Mouse (Mus musculus): Measurements from ENCODE around the gene Olfr1418. TPM values are rescaled to one million over a fixed set of nuclear protein-coding genes. Genes with fewer than 3 reads are reported as not detected.
"Not testable (repeated sequence)": the region's sequence is repeated elsewhere in the genome, so short reads cannot be mapped to it uniquely, and the experiment has no call there.

Olfr1418 gene
- not detected in 2 replicates for polyA plus RNA-seq (2015; fragmentation: Nextera tagmentation; extraction: Ambion mirVana)

DNA sequence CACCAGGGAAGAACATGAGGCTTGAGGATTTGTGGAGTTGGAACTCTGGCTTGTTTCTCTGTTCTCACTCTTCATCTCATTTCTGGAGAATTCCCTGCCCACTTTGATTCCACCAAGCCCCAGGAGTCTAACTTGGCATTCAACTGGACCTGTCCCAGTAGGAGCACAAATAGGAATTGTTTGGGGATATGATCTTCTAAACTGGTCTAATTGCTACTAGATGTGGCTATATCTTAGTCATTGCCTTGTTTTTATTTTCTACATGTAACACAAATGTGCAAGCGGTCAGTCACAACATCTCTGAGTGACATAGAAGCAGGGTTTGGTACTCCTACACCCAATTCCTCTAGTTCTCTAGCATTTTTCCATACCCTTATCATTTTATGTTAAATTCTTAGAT, at the start of gene Olfr1418:
TSS of gene Olfr1418 (minus strand) at position 101 of the 400 bp plus-strand sequence.
- Histone ChIP-seq H3K4me1 (ENCODE audit: insufficient read depth) (no peaks in the 10 kb centered on the region), H3K9ac (replicated peaks) (no peak within 1 kb of the TSS), H3K4me2 (ENCODE audit: low read depth, low read length) (no peak within 1 kb of the TSS), H3K36me3 (replicated peaks; ENCODE audit: insufficient read depth, low read length) (no peaks in the 10 kb centered on the region), H3K4me3 (ENCODE audit: low read depth, low read length) (no peak within 1 kb of the TSS), H3K27me3 (ENCODE audit: insufficient read depth, low read length) (no peaks in the 10 kb centered on the region), H3K9me3 (ENCODE audit: low read length) (no peaks in the 10 kb centered on the region), H3K27ac (ENCODE audit: low read depth) (no peak within 1 kb of the TSS)
- WGBS (ENCODE audit: insufficient replicate concordance) = 78% methylated on average over 1 of the region's 1 CpGs
- TF ChIP-seq EP300 (IDR thresholded peaks at IDR 0.05; ENCODE audit: low read depth) = no peak
- TF ChIP-seq CTCF (IDR thresholded peaks at IDR 0.05; ENCODE audit: low read depth) = no peak
- DNase-seq (no peak), ATAC-seq (no peak)

DNA sequence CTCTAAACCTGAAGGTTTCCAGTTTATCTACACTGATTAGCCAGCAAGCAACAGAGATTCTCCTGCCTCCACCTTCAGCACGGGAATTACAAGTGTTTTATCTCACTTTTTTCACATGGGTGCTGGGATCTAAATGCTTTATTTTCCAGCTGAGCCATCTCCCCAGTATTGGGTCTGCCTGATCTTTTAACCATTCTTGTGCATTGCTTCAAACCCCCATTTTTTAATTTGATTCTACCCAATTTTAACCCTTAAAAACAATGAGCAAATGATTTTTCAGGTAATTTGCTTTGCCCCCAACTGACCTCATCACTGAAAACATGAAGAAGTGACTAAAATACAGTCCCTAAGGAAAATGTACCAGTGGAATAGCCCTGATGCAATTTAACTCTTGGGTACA, 25.4 kb upstream of the Olfr1418 start, which contains the start of gene Olfr1420:
TSS of gene Olfr1420 (plus strand) at position 301 of the 400 bp plus-strand sequence.
- TF ChIP-seq EP300 (IDR thresholded peaks at IDR 0.05; ENCODE audit: low read depth) = no peak
- TF ChIP-seq CTCF (IDR thresholded peaks at IDR 0.05; ENCODE audit: low read depth) = no peak
- ATAC-seq = no peak
- H3K4me2 ChIP-seq (ENCODE audit: low read depth, low read length) = no peak within 1 kb of the TSS

DNA sequence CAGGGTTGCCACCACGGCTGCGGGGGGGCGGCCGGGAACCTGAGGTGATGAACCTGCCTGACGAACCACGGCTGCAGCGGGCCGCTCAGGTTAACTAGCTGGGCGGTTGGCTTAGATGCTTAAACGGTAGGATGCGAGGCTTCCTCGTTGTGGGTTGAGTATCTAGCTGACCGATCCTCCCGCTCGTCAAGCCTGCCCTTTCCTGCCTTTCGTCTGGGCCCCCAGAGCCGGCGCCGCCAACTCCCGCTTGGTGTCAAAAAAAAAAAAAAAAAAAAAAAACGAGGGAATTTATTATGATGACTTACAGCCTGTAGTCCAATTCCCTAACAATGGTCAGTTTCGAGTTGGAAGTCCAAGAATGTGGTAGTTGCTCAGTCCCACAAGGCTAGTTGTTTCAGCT, 17.5 kb upstream of the Olfr1418 start:
- not testable (repeated sequence) for H3K4me2 ChIP-seq (ENCODE audit: low read depth, low read length); ATAC-seq

More for the DNA sequence above, 25.4 kb upstream of the Olfr1418 start, which contains the start of gene Olfr1420:
- H3K27me3 ChIP-seq (ENCODE audit: insufficient read depth, low read length) = no peaks in the 10 kb centered on the region
- no peaks in the 10 kb centered on the region for H3K4me1 ChIP-seq (ENCODE audit: insufficient read depth)
- H3K9ac ChIP-seq (replicated peaks) = no peak within 1 kb of the TSS
- no peaks in the 10 kb centered on the region for H3K9me3 ChIP-seq (ENCODE audit: low read length)
- H3K27ac ChIP-seq (ENCODE audit: low read depth) = no peak within 1 kb of the TSS
- no peaks in the 10 kb centered on the region for H3K36me3 ChIP-seq (replicated peaks; ENCODE audit: insufficient read depth, low read length)
- DNase-seq = no peak
- H3K4me3 ChIP-seq (ENCODE audit: low read depth, low read length) = no peak within 1 kb of the TSS
- WGBS (ENCODE audit: insufficient replicate concordance) = 32% methylated on average over 1 of the region's 1 CpGs

DNA sequence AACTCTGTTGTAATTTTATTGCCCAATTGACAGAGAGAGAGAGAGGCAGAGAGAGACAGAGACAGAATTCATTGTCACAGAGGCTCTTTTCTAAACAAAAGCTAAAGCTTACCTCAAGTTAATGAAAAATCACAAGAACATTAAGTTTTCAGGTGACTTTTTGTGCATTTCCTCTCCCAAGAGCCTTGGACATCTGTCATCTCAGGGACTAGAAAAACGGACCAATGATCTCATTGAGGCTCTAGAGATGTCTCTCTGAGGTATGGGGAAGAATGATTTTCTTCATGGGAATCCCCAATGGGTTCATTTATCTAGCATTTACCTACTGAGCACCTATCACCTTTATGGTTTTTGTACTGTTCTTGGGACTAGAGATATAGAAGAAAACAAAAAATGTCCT, 14.1 kb upstream of the Olfr1418 start, which contains the start of gene Olfr1419:
TSS of gene Olfr1419 (minus strand) at position 101 of the 400 bp plus-strand sequence.
- no peak within 1 kb of the TSS for H3K4me2 ChIP-seq (ENCODE audit: low read depth, low read length)
- DNase-seq (no peak), ATAC-seq (no peak)
- H3K27ac ChIP-seq (ENCODE audit: low read depth) = no peak within 1 kb of the TSS
- no peaks in the 10 kb centered on the region for H3K4me1 ChIP-seq (ENCODE audit: insufficient read depth)
- H3K9me3 ChIP-seq (ENCODE audit: low read length) = no peaks in the 10 kb centered on the region
- H3K9ac ChIP-seq (replicated peaks) = no peak within 1 kb of the TSS
- 21% methylated on average over 1 of the region's 1 CpGs for WGBS (ENCODE audit: insufficient replicate concordance)
- no peak within 1 kb of the TSS for H3K4me3 ChIP-seq (ENCODE audit: low read depth, low read length)
- no peaks in the 10 kb centered on the region for H3K27me3 ChIP-seq (ENCODE audit: insufficient read depth, low read length)
- no peaks in the 10 kb centered on the region for H3K36me3 ChIP-seq (replicated peaks; ENCODE audit: insufficient read depth, low read length)
- TF ChIP-seq EP300 (IDR thresholded peaks at IDR 0.05; ENCODE audit: low read depth) (no peak), CTCF (IDR thresholded peaks at IDR 0.05; ENCODE audit: low read depth) (no peak)

More for the DNA sequence above, 17.5 kb upstream of the Olfr1418 start:
- not testable (repeated sequence) for H3K9me3 ChIP-seq (ENCODE audit: low read length); H3K27me3 ChIP-seq (ENCODE audit: insufficient read depth, low read length); DNase-seq; H3K9ac ChIP-seq (replicated peaks); H3K4me3 ChIP-seq (ENCODE audit: low read depth, low read length); H3K27ac ChIP-seq (ENCODE audit: low read depth); H3K36me3 ChIP-seq (replicated peaks; ENCODE audit: insufficient read depth, low read length); H3K4me1 ChIP-seq (ENCODE audit: insufficient read depth)
- WGBS (ENCODE audit: insufficient replicate concordance) = 62% methylated on average over 20 of the region's 22 CpGs

DNA sequence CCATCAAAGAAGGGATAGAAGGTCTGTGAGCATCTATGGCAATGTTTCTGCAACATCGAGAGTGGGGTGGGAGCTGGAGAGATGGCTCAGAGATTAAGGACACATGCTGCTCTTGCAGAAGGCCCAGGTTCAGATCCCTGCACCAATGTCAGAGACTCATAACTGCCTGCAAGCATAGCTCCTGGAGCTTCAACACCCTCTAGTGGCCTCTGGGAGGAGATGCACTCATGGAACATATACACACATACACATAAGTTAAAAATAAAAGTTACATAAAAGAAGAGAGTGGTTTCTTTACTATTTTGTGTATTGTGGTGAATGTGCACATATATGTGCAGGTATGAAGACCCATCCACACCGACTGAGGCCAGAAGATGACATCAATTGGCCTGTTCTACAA, 7.0 kb upstream of the Olfr1418 start:
- H3K36me3 ChIP-seq (replicated peaks; ENCODE audit: insufficient read depth, low read length) = no peaks in the 10 kb centered on the region
- H3K4me1 ChIP-seq (ENCODE audit: insufficient read depth) = no peaks in the 10 kb centered on the region
- H3K9ac ChIP-seq (replicated peaks) = no peak overlapping the region
- DNase-seq (no peak), ATAC-seq (no peak)
- H3K9me3 ChIP-seq (ENCODE audit: low read length) = peaks cover 5% of the 10 kb centered on the region; the same call in 1 of the 2 replicates
- peak; percentile 24; the same call in 1 of the 2 replicates for TF ChIP-seq CTCF (IDR thresholded peaks at IDR 0.05; ENCODE audit: low read depth)
- no peak for TF ChIP-seq EP300 (IDR thresholded peaks at IDR 0.05; ENCODE audit: low read depth)
- H3K27ac ChIP-seq (ENCODE audit: low read depth) = no peak overlapping the region
- WGBS (ENCODE audit: insufficient replicate concordance) = 64% methylated on average over 2 of the region's 2 CpGs
- no peak overlapping the region for H3K4me2 ChIP-seq (ENCODE audit: low read depth, low read length)
- no peak overlapping the region for H3K4me3 ChIP-seq (ENCODE audit: low read depth, low read length)
- H3K27me3 ChIP-seq (ENCODE audit: insufficient read depth, low read length) = no peaks in the 10 kb centered on the region

DNA sequence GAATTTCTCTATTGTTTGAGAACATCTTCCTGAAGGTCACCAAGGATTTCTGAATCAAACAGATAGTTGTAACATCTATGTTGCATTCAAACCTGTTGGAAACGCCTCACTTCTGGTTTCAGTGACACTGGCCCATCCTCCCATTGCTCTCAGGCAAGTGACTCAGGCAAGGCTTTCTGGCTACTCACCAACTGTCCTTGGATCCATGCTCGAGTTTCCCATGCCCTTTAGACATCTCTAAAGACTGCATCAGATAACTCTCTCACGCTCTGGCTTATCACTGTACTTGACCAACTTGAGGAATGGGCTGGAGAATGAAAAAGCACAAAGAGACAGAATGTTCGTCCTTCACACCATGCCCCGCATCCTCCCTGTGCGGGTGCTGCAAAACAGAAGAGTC, 4.4 kb downstream of the Olfr1418 start:
- no peak for ATAC-seq
- Histone ChIP-seq H3K4me2 (ENCODE audit: low read depth, low read length) (no peak overlapping the region), H3K9ac (replicated peaks) (no peak overlapping the region), H3K4me1 (ENCODE audit: insufficient read depth) (no peaks in the 10 kb centered on the region), H3K36me3 (replicated peaks; ENCODE audit: insufficient read depth, low read length) (no peaks in the 10 kb centered on the region), H3K9me3 (ENCODE audit: low read length) (no peaks in the 10 kb centered on the region), H3K27ac (ENCODE audit: low read depth) (no peak overlapping the region), H3K27me3 (ENCODE audit: insufficient read depth, low read length) (no peaks in the 10 kb centered on the region), H3K4me3 (ENCODE audit: low read depth, low read length) (no peak overlapping the region)
- TF ChIP-seq CTCF (IDR thresholded peaks at IDR 0.05; ENCODE audit: low read depth) (no peak), EP300 (IDR thresholded peaks at IDR 0.05; ENCODE audit: low read depth) (no peak)
- no peak for DNase-seq
- WGBS (ENCODE audit: insufficient replicate concordance) = 66% methylated on average over 6 of the region's 6 CpGs

DNA sequence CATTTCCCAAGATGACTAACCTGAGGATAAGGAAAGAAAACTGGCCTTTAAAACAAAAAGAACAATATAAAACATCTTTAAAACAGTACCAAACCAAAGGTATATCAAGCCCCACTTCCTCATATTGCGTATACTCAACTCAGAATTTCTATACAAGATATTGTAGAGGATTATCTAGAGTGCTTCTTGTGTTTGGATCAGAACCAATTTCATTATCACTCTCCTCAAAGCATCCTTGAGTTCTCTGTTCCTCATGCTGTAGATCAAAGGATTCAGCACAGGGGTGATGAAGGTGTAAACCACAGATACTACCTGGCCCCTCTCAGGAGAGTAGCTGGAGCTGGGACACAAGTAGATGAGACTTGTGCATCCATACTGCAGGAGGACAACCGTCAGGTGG, 6.0 kb downstream of the Olfr1418 start:
- no peak for DNase-seq
- WGBS (ENCODE audit: insufficient replicate concordance) = 79% methylated on average over 2 of the region's 2 CpGs

More for the DNA sequence above, 6.0 kb downstream of the Olfr1418 start:
- no peaks in the 10 kb centered on the region for H3K36me3 ChIP-seq (replicated peaks; ENCODE audit: insufficient read depth, low read length)
- H3K9ac ChIP-seq (replicated peaks) = no peak overlapping the region
- H3K27ac ChIP-seq (ENCODE audit: low read depth) = no peak overlapping the region
- H3K4me2 ChIP-seq (ENCODE audit: low read depth, low read length) = no peak overlapping the region
- no peak for TF ChIP-seq CTCF (IDR thresholded peaks at IDR 0.05; ENCODE audit: low read depth)
- TF ChIP-seq EP300 (IDR thresholded peaks at IDR 0.05; ENCODE audit: low read depth) = no peak
- H3K9me3 ChIP-seq (ENCODE audit: low read length) = no peaks in the 10 kb centered on the region
- no peak overlapping the region for H3K4me3 ChIP-seq (ENCODE audit: low read depth, low read length)
- H3K27me3 ChIP-seq (ENCODE audit: insufficient read depth, low read length) = no peaks in the 10 kb centered on the region
- H3K4me1 ChIP-seq (ENCODE audit: insufficient read depth) = no peaks in the 10 kb centered on the region
- ATAC-seq = no peak
